Mouse (Mus musculus) bone marrow, adult 2 months (tissue): Measurements from ENCODE around the gene Dennd2a. TPM values are rescaled to one million over a fixed set of nuclear protein-coding genes. Genes with fewer than 3 reads are reported as not detected.

ENCODE experiments used
- H3K27ac ChIP-seq: fragments of 200-500 bp; 2 replicates; pipeline ENCODE4 v1.5.1; 2012; ENCODE audit warnings: low read depth, mild to moderate bottlenecking, control low read depth, inconsistent platforms, low read length; ENCODE audit not compliant: control insufficient read depth, poor library complexity, insufficient read depth
- H3K4me1 ChIP-seq: fragments of 200-500 bp; 2 replicates; pipeline ENCODE4 v1.6.1; 2011; ENCODE audit warnings: low read length; ENCODE audit not compliant: control insufficient read depth, insufficient read depth
- H3K4me3 ChIP-seq: fragments of 200-500 bp; replicated peaks from 2 replicates; pipeline ENCODE3; 2011; ENCODE audit warnings: mild to moderate bottlenecking, low read depth, low read length, control low read depth; ENCODE audit not compliant: control insufficient read depth
- CTCF ChIP-seq: fragments of 200-500 bp; IDR thresholded peaks from 2 replicates; pipeline ENCODE4 v1.5.1; 2011; ENCODE audit warnings: low read length, control low read depth; ENCODE audit not compliant: control insufficient read depth, insufficient read depth
- POLR2A ChIP-seq: fragments of 200-500 bp; IDR thresholded peaks from 2 replicates; pipeline ENCODE4 v1.6.1; 2011; ENCODE audit warnings: low read depth, mild to moderate bottlenecking, control low read depth, low read length, borderline replicate concordance; ENCODE audit not compliant: control insufficient read depth
- WGBS: fragments of 180-500 bp; shearing (Covaris S2); methylation state at CpG from one replicate; pipeline ENCODE4 v1.1.7; 2018; 5-methylcytosine and 5-hydroxymethylcytosine counted together
- polyA plus RNA-seq: library from polyadenylated mRNA; stranded (reverse); fragments of >200 nt; gene quantifications from 2 replicates; pipeline ENCODE4 v1.2.4, GENCODE M21; 2011; ENCODE audit warnings: low replicate concordance; ENCODE audit not compliant: missing spikeins, insufficient read depth, insufficient read length

Dennd2a gene
- polyA plus RNA-seq, 1 experiment = 1.3 TPM

- H3K4me3 ChIP-seq = no peak overlapping the region
- H3K27ac ChIP-seq = peak overlapping the region; percentile 17; the same call in 1 of the 2 replicates
- no peaks in the 10 kb centered on the region for H3K4me1 ChIP-seq
- WGBS = 64% methylated on average over 6 of the region's 6 CpGs
- TF ChIP-seq CTCF (no peak), POLR2A (no peak)
Observed at GRCm38 (mm10) chr6:39429007-39429788, 128.5 kb downstream of the Dennd2a start.

- TF ChIP-seq CTCF (no peak), POLR2A (no peak)
- Histone ChIP-seq H3K4me3 (no peak overlapping the region), H3K27ac (0 out of 2 replicates have a peak overlapping the region, but pooled peaks have one; percentile 8), H3K4me1 (peaks cover 1% of the 10 kb centered on the region; the same call in 1 of the 2 replicates)
- WGBS = 73% methylated on average over 4 of the region's 4 CpGs
Observed at GRCm38 (mm10) chr6:39427276-39428003, 130.2 kb downstream of the Dennd2a start.

- peak overlapping the region; percentile 10; the same call in 1 of the 2 replicates for H3K27ac ChIP-seq
- TF ChIP-seq CTCF = no peak
- no peak for TF ChIP-seq POLR2A
- 82% methylated on average over 4 of the region's 4 CpGs for WGBS
- no peak overlapping the region for H3K4me3 ChIP-seq
- peaks cover 1% of the 10 kb centered on the region; the same call in 1 of the 2 replicates for H3K4me1 ChIP-seq
Observed at GRCm38 (mm10) chr6:39426725-39427124, 130.9 kb downstream of the Dennd2a start.

GRCm38 (mm10) chr6:39425181-39425580 lies 132.5 kb downstream of the Dennd2a start:
- H3K4me3 ChIP-seq = no peak overlapping the region
- WGBS = 60% methylated on average over 2 of the region's 2 CpGs
- TF ChIP-seq CTCF (no peak), POLR2A (no peak)
- no peak overlapping the region for H3K27ac ChIP-seq
- peaks cover 1% of the 10 kb centered on the region; the same call in 1 of the 2 replicates for H3K4me1 ChIP-seq

GRCm38 (mm10) chr6:39423686-39424085 lies 134.0 kb downstream of the Dennd2a start:
- H3K4me1 ChIP-seq = peaks cover 1% of the 10 kb centered on the region; the same call in 1 of the 2 replicates
- 74% methylated on average over 7 of the region's 7 CpGs for WGBS
- peak overlapping the region; percentile 78 for H3K27ac ChIP-seq
- H3K4me3 ChIP-seq = no peak overlapping the region
- no peak for TF ChIP-seq POLR2A
- TF ChIP-seq CTCF = no peak

- WGBS = 59% methylated on average over 6 of the region's 6 CpGs
- Histone ChIP-seq H3K27ac (peak overlapping the region; percentile 71), H3K4me3 (peak overlapping the region; percentile 24), H3K4me1 (peaks cover 1% of the 10 kb centered on the region; the same call in 1 of the 2 replicates)
- no peak for TF ChIP-seq POLR2A
- TF ChIP-seq CTCF = no peak
Observed at GRCm38 (mm10) chr6:39423130-39423551, 134.5 kb downstream of the Dennd2a start.

GRCm38 (mm10) chr6:39420867-39421266 lies 136.8 kb downstream of the Dennd2a start:
- TF ChIP-seq CTCF = no peak
- peaks cover 3% of the 10 kb centered on the region for H3K4me1 ChIP-seq
- 77% methylated on average over 4 of the region's 4 CpGs for WGBS
- H3K27ac ChIP-seq = no peak overlapping the region
- H3K4me3 ChIP-seq = no peak overlapping the region

GRCm38 (mm10) chr6:39419851-39420721 lies 137.6 kb downstream of the Dennd2a start, which contains the start of gene Mkrn1:
Gene Mkrn1 (minus strand): TSS chr6:39420462.
- H3K4me3 ChIP-seq = peak within 1 kb of the TSS; percentile 94
- under 1% methylated on average over 82 of the region's 82 CpGs for WGBS
- H3K27ac ChIP-seq = peak within 1 kb of the TSS; percentile 95
- TF ChIP-seq CTCF = no peak
- TF ChIP-seq POLR2A = peak; percentile 95; the same call in 1 of the 2 replicates
- H3K4me1 ChIP-seq = peaks cover 3% of the 10 kb centered on the region
